Mouse (Mus musculus): ENCODE measurements at regions not wholly inside any gene's neighbourhood (a gene's known extent, or its start where the extent isn't known, plus 50 kb on each side); places are given as distances from the start of the nearest gene placed in this dataset.

DNA sequence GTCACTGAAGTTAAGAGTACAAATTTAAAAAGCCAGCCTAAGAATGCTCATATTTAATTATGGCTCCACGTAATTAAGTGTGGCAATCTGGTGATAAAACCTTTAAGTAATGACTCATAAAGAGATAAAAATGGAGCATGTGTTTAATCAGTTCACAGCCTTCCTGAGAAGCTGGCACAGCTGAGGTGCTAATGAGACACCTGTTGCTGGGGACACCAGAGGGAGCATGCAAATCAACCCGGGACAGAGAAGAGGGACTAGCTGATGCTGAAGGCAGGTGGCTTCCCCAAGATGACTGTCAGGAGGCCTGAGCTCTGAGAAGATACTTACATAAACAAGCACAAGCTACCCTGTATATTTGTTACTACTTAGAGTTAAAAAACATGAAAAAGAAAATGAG lies 898.6 kb downstream of the Galc start:
- no peak overlapping the region for H3K27ac ChIP-seq (ENCODE audit: low read depth, low read length)
- 14% methylated on average over 2 of the region's 2 CpGs for WGBS
- TF ChIP-seq CTCF (IDR thresholded peaks at IDR 0.05; ENCODE audit: low read depth), result no peak
- DNase-seq (peak; percentile 59), ATAC-seq (peak; percentile 58)
- no peak overlapping the region for H3K9ac ChIP-seq
- no peaks in the 10 kb centered on the region for H3K9me3 ChIP-seq (ENCODE audit: low read length)
- H3K27me3 ChIP-seq (ENCODE audit: insufficient read depth, low read length), result no peaks in the 10 kb centered on the region
- no peak overlapping the region for H3K4me2 ChIP-seq (ENCODE audit: low read depth)
- no peaks in the 10 kb centered on the region for H3K36me3 ChIP-seq (ENCODE audit: insufficient read depth)
- H3K4me1 ChIP-seq (ENCODE audit: insufficient read depth), result no peaks in the 10 kb centered on the region
- no peak overlapping the region for H3K4me3 ChIP-seq (ENCODE audit: low read depth, low read length)

DNA sequence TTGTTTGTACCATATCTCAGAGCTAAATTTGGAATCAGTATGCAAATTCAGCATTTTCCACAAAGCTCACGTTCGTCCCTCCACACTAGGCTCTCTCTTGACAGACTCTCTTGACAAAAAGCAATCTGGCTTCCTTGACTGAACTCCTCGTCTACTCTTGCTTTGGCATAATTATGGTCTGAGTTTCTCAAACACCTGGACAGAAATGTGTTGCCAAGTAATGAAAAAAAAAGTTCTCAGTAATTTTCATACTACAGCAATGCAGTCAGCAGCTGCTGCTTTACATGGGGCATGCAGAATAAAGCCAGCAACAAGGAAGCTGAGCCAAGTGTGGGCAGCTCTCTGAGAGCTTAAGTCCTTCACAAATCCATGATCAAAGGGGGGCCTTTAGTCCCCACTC lies 932.7 kb downstream of the Galc start:
- 12% methylated on average over 3 of the region's 3 CpGs for WGBS
- H3K27ac ChIP-seq (ENCODE audit: low read depth, low read length), result peak overlapping the region; percentile 30
- peak; percentile 79 for DNase-seq

DNA sequence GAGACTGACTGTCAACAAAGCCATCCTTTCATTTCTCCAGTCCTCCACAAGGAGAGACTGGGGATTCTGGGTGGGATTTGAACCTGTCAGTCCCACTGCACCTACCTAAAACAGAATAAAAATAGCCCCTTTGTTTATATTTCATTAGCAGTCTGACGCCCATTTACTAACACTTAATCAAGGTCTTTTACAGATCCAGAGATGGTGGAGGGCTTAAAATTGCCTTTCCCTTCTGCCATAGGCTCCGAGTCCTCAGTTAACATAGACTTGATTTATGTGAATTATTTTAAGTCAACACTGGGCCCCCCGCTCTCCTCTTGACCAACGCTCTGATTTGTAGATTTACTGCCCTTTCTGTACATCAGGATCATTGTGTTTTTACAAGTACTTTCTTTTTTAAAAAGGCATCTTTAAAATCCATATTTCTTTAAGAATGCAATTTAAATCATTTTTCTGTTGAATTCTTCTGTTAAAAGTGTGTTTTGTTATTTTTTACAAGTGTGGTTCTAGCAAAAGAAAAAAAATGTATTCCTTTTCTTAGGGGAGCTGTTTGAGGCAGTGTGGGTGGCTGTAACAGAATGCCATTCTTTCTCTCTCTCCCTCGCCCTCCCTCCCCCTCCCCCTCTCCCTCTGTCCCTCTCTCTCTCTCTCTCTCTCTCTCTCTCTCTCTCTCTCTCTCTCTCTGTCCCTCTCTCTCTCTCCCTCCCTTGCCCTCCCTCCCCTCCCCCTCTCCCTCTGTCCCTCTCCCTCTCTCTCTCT lies 946.8 kb downstream of the Galc start:
- 56% methylated on average over 5 of the region's 5 CpGs for WGBS
- no peaks in the 10 kb centered on the region for H3K27me3 ChIP-seq (ENCODE audit: insufficient read depth, low read length)
- no peaks in the 10 kb centered on the region for H3K36me3 ChIP-seq (ENCODE audit: insufficient read depth)
- no peaks in the 10 kb centered on the region for H3K9me3 ChIP-seq (ENCODE audit: low read length)
- H3K9ac ChIP-seq, result no peak overlapping the region
- DNase-seq (no peak), ATAC-seq (no peak)
- no peak overlapping the region for H3K27ac ChIP-seq (ENCODE audit: low read depth, low read length)
- H3K4me3 ChIP-seq (ENCODE audit: low read depth, low read length), result no peak overlapping the region
- no peak for TF ChIP-seq CTCF (IDR thresholded peaks at IDR 0.05; ENCODE audit: low read depth)
- no peak overlapping the region for H3K4me2 ChIP-seq (ENCODE audit: low read depth)
- H3K4me1 ChIP-seq (ENCODE audit: insufficient read depth), result no peaks in the 10 kb centered on the region

More for the DNA sequence above, 932.7 kb downstream of the Galc start:
- no peak for TF ChIP-seq CTCF (IDR thresholded peaks at IDR 0.05; ENCODE audit: low read depth)
- Histone ChIP-seq H3K4me3 (ENCODE audit: low read depth, low read length) (no peak overlapping the region), H3K36me3 (ENCODE audit: insufficient read depth) (no peaks in the 10 kb centered on the region), H3K4me2 (ENCODE audit: low read depth) (no peak overlapping the region), H3K27me3 (ENCODE audit: insufficient read depth, low read length) (no peaks in the 10 kb centered on the region), H3K9me3 (ENCODE audit: low read length) (no peaks in the 10 kb centered on the region), H3K9ac (no peak overlapping the region), H3K4me1 (ENCODE audit: insufficient read depth) (no peaks in the 10 kb centered on the region)
- peak; percentile 95 for ATAC-seq

DNA sequence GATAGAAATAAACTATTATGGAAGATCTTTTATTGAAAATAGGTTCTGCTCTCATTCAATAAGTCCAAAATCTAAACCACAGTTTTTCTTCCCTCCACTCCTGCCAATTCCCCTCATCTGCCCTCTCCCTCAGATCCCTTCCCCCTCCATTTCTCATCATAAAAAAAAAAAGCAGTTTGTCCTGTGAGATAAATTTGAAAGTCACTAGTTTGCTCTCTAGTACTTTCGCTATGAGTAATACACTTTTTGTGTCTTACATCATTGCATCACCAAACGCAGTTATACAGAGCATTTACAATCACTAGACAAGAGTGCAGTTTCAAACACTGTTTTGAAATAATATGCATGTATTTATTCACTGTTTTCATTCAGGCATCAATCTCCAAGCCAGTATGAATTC lies 980.5 kb downstream of the Galc start:
- Histone ChIP-seq H3K27me3 (ENCODE audit: insufficient read depth, low read length) (no peaks in the 10 kb centered on the region), H3K36me3 (ENCODE audit: insufficient read depth) (no peaks in the 10 kb centered on the region), H3K27ac (ENCODE audit: low read depth, low read length) (no peak overlapping the region), H3K4me3 (ENCODE audit: low read depth, low read length) (no peak overlapping the region), H3K4me1 (ENCODE audit: insufficient read depth) (no peaks in the 10 kb centered on the region), H3K4me2 (ENCODE audit: low read depth) (no peak overlapping the region), H3K9ac (no peak overlapping the region), H3K9me3 (ENCODE audit: low read length) (no peaks in the 10 kb centered on the region)
- ATAC-seq, result no peak
- WGBS, result 74% methylated on average over 2 of the region's 2 CpGs
- no peak for DNase-seq
- TF ChIP-seq CTCF (IDR thresholded peaks at IDR 0.05; ENCODE audit: low read depth), result no peak

DNA sequence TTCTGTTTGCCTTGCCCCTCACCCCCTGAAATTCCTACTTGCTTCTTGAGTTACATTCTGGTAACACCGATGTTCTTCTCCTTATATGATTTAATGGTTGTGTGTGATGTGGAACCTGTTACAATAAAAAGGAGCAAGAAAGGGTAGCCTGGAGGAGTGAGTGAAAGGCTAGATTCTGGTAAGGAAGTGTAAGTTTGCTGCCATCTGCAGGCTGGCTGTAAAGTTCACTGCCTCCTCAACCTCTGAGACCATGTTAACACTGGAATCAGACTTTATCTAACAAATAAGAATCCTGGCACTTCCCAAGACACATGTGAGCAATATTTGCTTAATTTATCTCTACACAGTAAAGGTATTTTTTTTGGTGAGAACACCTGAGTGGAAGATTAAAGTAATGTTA lies 980.9 kb downstream of the Galc start:
- H3K4me3 ChIP-seq (ENCODE audit: low read depth, low read length), result no peak overlapping the region
- no peak overlapping the region for H3K9ac ChIP-seq
- H3K4me2 ChIP-seq (ENCODE audit: low read depth), result no peak overlapping the region
- H3K36me3 ChIP-seq (ENCODE audit: insufficient read depth), result no peaks in the 10 kb centered on the region
- H3K27me3 ChIP-seq (ENCODE audit: insufficient read depth, low read length), result no peaks in the 10 kb centered on the region
- WGBS, result 93% methylated on average over 1 of the region's 1 CpGs
- ATAC-seq (no peak), DNase-seq (no peak)
- no peaks in the 10 kb centered on the region for H3K9me3 ChIP-seq (ENCODE audit: low read length)
- H3K27ac ChIP-seq (ENCODE audit: low read depth, low read length), result no peak overlapping the region
- TF ChIP-seq CTCF (IDR thresholded peaks at IDR 0.05; ENCODE audit: low read depth), result peak; percentile 40
- no peaks in the 10 kb centered on the region for H3K4me1 ChIP-seq (ENCODE audit: insufficient read depth)
